Mouse (Mus musculus) left cerebral cortex, postnatal 10 days (tissue): Measurements from ENCODE around the gene Ttc30a2. TPM values are rescaled to one million over a fixed set of nuclear protein-coding genes. Genes with fewer than 3 reads are reported as not detected.
A peak's percentile ranks its signal among the peaks of the same experiment; 100 is the strongest.
"Not testable (repeated sequence)": the region's sequence is repeated elsewhere in the genome, so short reads cannot be mapped to it uniquely, and the experiment has no call there.

Experiments
- DNase-seq, 2 experiments: peaks; one replicate each; pipeline ENCODE4 v3.0.0; 2021 to 2022; ENCODE audit warnings: low spot score in 2 of 2, mixed read lengths in 1 of 2; ENCODE audit errors: extremely low spot score in 1 of 2
- intact Hi-C: fragments of 180-260 bp; cut with DNase I; formaldehyde crosslinking; loops from one replicate; pipeline ENCODE4 v1.15.1; 2025
- total RNA-seq, 2 experiments: library from RNA; stranded (reverse); gene quantifications; 2 replicates each; pipeline ENCODE4 v1.2.3; 2021

The Ttc30a2 gene
- total RNA-seq, result under 1 TPM; 0.15 to 0.63 TPM

DNA sequence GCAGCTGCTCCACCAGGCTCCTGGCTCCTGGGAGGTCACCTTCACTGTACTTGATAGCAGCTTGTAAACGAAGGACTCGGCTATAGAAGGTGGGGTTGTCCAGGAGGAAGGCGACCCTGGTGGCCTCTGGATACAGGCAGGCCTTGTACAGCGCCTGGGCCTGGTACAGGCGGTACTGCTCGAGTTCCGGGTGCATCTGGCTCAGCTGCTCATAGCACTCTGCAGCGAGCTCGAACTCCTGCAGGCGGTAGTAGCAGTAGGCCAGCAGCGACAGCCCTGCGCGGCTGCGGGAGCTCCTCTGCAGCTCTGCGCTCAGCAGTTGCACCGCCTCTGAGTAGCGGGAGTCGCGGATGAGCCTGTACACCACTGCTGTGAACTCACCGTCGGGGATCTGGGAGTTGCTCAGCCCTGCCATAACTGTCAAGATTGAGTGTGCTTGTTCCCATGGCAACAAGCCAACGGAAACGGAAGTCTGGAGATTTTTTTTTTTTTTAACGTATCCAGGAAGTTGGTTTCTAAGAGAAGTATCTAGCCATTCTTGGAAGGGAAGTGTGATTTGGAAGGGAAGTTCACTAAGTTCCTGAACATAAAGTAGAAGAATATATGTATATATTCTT lies at the start of gene Ttc30a2:
Gene Ttc30a2 (minus strand): TSS at position 419 of the 617 bp plus-strand sequence.
- intact Hi-C loops, result not testable (repeated sequence)
- peak in 1 of 2 experiments; percentile 78 for DNase-seq

- DNase-seq, result no peak
- intact Hi-C loops, result no loop called here
These were observed 38.9 kb upstream of the Ttc30a2 start for GRCm38 (mm10) chr2:76016890-76017289.

- intact Hi-C loops, result no loop called here
- DNase-seq, result no peak
These were observed 38.2 kb upstream of the Ttc30a2 start for GRCm38 (mm10) chr2:76016136-76016535.

GRCm38 (mm10) chr2:76015460-76015859 lies 37.5 kb upstream of the Ttc30a2 start:
- intact Hi-C loops, result no loop called here

GRCm38 (mm10) chr2:76014659-76015058 lies 36.7 kb upstream of the Ttc30a2 start:
- intact Hi-C loops, result no loop called here
- DNase-seq, result no peak

More at GRCm38 (mm10) chr2:76015460-76015859, 37.5 kb upstream of the Ttc30a2 start:
- DNase-seq, result no peak

DNA sequence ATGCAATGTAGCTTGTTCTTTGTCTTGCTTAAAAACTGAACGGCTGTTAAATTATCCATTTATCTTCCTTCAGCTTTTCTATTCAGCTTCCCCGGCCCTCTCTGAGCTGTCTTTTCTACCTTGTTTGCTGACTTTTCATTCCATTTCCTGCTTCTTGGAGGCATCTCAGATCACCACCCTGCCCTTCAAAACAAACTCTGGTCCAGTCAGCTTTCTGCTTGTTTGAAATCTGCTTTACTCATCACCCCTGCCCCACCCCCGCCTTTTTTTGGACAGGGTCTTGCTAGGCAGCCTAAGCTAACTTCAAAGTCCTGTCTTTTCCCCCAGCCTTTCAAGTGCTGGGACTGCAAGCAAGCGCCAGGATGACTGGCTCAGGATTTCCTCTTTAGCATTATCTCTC lies 28.2 kb upstream of the Ttc30a2 start:
- no peak for DNase-seq
- intact Hi-C loops, result no loop called here

GRCm38 (mm10) chr2:76002899-76003298 lies 24.9 kb upstream of the Ttc30a2 start:
- intact Hi-C loops, result no loop called here
- DNase-seq, result no peak

DNA sequence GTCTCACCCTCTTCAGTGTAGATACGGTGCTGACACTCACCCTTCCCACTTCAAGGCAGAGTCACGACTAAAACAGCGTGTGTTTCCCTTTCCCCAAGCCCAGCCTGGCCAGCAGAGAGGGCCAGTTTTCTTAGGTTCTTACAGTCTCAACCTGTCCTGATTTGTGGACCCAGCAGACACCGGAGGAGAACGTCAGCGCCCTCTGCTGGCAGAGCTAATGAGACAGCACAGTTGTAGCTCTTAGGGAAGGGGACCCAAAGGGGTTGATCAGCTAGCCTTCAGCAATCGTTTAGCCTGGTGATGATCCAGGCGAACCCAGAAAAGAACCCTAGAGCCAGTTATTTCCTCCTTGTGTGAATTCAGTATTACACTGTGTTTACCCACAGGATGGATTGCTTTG lies 23.4 kb upstream of the Ttc30a2 start:
- intact Hi-C loops, result no loop called here
- DNase-seq, result peak in 1 of 2 experiments; percentile 74

DNA sequence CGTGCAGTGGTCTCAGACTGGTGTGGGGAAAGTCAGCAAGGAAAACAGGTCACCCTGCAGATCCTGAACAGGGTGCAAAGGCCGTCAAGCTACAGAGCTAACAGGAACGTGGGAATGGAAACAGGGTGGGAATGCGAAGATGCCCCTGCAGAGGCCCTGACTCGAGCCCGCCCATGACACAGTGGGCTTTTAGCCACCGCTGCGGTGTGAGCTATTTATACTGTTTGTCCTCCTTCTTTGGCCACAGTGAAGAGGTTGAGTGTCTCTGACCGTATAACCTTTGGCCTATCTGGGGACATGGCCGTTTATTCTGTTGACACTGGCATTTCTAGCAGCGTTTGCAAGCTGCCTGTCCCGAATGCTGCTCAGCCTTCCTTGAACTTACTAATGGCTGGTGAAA lies 21.7 kb upstream of the Ttc30a2 start:
- DNase-seq, result peak in 1 of 2 experiments; percentile 45
- intact Hi-C loops, result no loop called here

GRCm38 (mm10) chr2:75998692-75999091 lies 20.7 kb upstream of the Ttc30a2 start:
- intact Hi-C loops, result no loop called here
- no peak for DNase-seq

GRCm38 (mm10) chr2:75997726-75998125 lies 19.8 kb upstream of the Ttc30a2 start:
- no peak for DNase-seq
- intact Hi-C loops, result no loop called here

DNA sequence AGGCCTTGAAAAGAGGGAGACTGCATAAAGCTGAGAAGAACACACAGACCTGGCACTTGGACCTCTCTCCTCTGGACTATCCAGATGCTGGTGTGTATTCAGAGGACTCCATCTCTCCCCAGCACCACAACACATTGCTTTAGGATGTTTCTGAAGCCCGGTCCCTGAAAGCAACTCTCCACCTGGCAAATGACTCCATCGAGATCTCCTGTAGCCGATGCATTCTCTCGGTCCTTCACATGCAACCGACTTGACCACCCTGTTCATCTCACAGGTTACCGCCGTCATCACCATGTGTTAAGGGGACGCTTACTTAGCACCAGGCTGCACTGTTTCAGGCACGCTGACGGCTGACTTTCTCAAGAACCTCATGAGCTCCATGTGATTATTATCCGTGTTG lies 16.9 kb upstream of the Ttc30a2 start:
- intact Hi-C loops, result no loop called here
- DNase-seq, result no peak

GRCm38 (mm10) chr2:75991581-75992205 lies 13.7 kb upstream of the Ttc30a2 start:
- no peak for DNase-seq
- intact Hi-C loops, result no loop called here

- intact Hi-C loops, result no loop called here
- DNase-seq, result peak; percentile 27 to 84
These were observed 13.0 kb upstream of the Ttc30a2 start for GRCm38 (mm10) chr2:75990885-75991539.

- intact Hi-C loops, result no loop called here
- DNase-seq, result no peak
These were observed 11.7 kb upstream of the Ttc30a2 start for GRCm38 (mm10) chr2:75989694-75990093.

DNA sequence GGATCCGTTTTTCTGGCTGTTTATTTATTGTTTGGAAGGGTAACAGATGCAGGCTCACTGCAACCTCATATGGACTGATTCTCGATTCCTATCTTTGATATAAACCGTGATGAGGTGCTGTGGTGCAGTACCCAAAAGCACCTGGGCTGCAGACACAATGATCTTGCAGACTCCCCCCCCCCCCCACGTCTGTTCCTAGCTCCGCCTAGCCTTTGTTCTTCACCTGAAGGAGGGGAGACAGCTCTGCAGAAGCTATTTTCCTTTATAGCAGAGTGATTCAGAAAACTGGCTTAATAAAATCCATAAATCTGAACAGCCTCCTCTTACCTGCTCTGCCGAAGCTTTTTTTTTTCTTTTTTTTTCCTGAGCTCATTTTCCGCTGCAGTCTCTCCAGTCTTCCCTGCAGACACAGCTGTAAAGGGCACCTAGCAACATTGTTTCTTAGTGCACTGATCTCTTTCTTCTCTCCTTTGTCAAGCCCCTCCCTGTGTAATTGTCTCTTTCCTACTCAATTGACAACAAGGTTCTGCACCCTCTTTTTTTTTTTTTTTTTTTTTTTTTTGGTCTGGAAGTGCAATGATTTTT lies 10.9 kb upstream of the Ttc30a2 start:
- intact Hi-C loops, result no loop called here
- no peak for DNase-seq

DNA sequence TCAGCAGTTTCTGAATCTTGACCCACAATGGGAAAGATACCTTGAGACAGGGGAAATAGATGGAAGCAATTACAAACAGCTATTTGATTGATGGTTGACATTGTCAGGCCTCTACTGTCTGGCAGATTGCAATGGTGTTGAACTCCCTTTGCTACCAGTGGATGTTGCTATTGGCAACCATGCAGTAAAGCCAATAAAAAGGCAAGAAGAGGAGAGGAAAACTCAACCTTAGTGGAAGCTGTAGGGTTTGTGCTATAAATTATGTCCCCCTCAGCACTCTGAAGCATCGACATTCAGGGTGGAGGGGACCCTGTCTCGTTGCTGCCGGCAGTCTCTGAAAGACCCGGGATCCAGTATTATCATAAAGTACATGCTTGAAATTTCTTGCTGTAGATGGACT lies 10.4 kb upstream of the Ttc30a2 start:
- intact Hi-C loops, result no loop called here
- DNase-seq, result no peak

DNA sequence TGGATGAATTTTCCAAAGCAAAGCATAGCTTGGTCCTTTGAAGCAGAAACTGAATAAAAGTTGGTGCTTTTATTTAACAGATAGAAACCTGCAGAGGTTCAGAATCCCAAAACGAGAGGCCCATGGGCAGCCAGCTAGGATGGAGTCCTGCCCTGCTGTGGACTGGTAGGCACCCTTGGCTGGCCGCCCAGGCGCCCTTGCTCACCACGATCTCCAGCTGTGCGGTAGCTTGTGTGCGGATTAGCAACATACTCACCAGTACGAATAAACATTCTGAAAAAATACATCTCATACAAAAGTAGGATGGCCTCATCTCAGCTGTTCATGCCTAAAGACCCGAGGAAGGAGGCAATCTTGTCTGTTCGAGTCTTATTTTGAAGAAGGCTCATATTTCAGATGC lies 9.8 kb upstream of the Ttc30a2 start:
- intact Hi-C loops, result no loop called here
- no peak for DNase-seq

DNA sequence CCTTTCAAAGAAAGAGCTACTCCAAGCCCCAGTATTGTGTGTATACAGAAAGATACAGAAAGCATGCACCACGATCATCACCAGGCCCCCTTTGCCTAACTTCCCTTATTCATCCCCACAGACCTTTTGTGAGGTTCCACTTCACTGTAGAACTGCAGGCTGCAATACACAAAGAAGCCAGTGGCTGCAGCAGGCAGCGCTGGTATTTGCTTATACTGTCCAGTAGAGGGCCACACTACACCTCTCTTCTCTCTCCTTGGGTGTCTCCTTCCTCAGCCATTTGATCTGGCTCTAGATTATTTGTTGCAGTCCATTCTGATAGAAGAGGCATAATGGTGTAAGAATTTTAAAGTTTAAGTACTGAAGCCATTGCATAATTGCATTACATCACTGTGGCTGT lies 7.2 kb upstream of the Ttc30a2 start:
- intact Hi-C loops, result loop anchor here (2.0 kb wide), 1 partner anchor 82 kb away; no protein-coding TSS in a partner anchor
- DNase-seq, result peak; percentile 65 to 71

DNA sequence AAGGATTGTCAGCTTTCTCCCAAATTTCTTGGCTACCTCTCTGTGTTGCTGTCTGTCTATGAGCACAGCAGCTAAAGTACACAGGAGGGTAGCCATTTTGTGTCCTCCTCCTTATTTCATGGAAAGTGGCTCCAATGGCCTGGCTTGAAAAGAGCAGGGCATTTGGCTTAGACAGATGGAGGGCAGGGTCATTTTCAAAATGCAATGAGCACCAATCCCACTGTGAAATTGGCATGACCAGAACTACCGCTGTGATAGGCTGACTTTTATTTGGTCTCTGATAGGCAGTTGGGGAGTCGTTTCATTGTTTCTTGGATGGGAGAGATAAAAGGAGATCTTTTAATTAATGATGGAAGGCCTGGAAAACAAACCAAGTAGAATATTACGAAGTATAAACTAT lies 5.9 kb upstream of the Ttc30a2 start:
- DNase-seq, result no peak
- intact Hi-C loops, result loop anchor here (2.0 kb wide), 1 partner anchor 83 kb away; no protein-coding TSS in a partner anchor
